In the genomic region with DNA sequence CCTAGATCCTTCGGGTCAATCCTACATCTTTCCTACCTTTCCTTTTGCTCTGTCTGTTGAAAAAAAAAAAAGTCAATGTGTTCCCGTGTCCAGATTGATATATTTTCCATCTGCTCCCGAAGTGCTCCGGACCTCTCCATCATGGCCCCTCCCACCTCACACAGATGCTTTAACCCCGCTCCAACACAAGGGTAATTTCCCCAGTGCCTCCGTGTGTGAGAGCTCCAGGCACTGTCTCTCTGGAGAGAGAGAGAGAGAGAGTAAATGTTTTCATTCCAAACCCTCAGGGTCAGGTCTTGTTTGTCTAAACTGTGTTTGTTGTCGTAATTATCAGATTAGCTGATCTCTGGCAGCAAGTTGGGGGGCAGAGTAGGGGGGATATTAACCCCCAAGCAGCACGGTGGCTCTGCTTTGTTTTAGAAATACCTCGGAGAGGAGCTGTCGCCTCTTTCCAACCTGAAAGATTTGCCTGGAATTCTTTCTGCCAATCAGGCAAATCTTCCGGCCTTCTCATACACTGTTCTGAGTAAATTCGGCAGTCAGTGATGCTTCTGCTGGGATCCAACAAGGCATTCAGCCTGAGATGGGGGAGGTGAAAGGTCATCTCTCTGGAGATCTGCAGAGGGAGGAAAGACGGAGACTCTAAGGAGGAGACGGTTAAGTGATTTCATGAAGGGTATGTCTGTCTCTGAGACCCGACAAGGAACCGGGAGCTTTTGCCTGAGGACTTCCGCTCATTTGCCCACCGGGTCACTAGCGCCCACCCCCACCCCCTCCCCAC, we compare ENCODE assay signal across 11 mouse cellular contexts. TPM values are rescaled to one million over a fixed set of nuclear protein-coding genes. Genes with fewer than 3 reads are reported as not detected.
A peak's percentile ranks its signal among the peaks of the same experiment; 100 is the strongest.
DNase-seq lines count a peak whose midpoint lies in the region; ATAC-seq and TF ChIP-seq lines count a peak whose summit lies in the region.
"Had no signal": no experiment of that assay in that cellular context is flagged by ENCODE, and none has a peak within 500 bp of the region (broad histone marks: within the 10 kb centered on the region; RNA-seq: fewer than 3 reads in every experiment).

No protein-coding gene starts in this region.

- peaks cover 12% of the 10 kb centered on the region for H3K27me3 ChIP-seq in kidney, embryonic 14.5 days (ENCODE audit: control insufficient read depth, insufficient read depth, low read length)
- peaks cover 95% of the 10 kb centered on the region for H3K27me3 ChIP-seq in forebrain, embryonic 10.5 days (ENCODE audit: poor library complexity, severe bottlenecking)
- H3K27me3 ChIP-seq in limb, embryonic 10.5 days (ENCODE audit: low read depth, poor library complexity, severe bottlenecking): peaks cover 20% of the 10 kb centered on the region; the same call in 1 of the 2 replicates
- H3K27me3 ChIP-seq in thymus, adult 2 months (ENCODE audit: control insufficient read depth, insufficient read depth, low read length): no peaks in the 10 kb centered on the region

- ATAC-seq in kidney, embryonic 14.5 days (ENCODE audit: low FRiP score, low TSS enrichment): no peak

- WGBS in kidney, embryonic 14.5 days: 5% methylated on average over 19 of the region's 19 CpGs
- 8% methylated on average over 19 of the region's 19 CpGs for WGBS in forebrain, embryonic 10.5 days
- 8% methylated on average over 19 of the region's 19 CpGs for WGBS in limb, embryonic 10.5 days
- 78% methylated on average over 19 of the region's 19 CpGs for WGBS in thymus, adult 2 months

- H3K36me3 ChIP-seq in kidney, embryonic 14.5 days (ENCODE audit: control insufficient read depth, insufficient read depth, low read length): no peaks in the 10 kb centered on the region
- no peaks in the 10 kb centered on the region for H3K36me3 ChIP-seq in forebrain, embryonic 10.5 days (replicated peaks)
- no peaks in the 10 kb centered on the region for H3K36me3 ChIP-seq in limb, embryonic 10.5 days
- H3K36me3 ChIP-seq in thymus, adult 2 months (ENCODE audit: control insufficient read depth, insufficient read depth, low read length): no peaks in the 10 kb centered on the region
- H3K36me3 ChIP-seq: embryonic facial prominence, embryonic 15.5 days had no signal

- no peak for TF ChIP-seq CTCF in thymus, adult 2 months (IDR thresholded peaks at IDR 0.05; ENCODE audit: borderline replicate concordance, control insufficient read depth, extremely low read depth, insufficient read depth, low read length, poor library complexity)

- TF ChIP-seq POLR2A in thymus, adult 2 months (IDR thresholded peaks at IDR 0.05; ENCODE audit: control insufficient read depth, extremely low read depth, insufficient read depth, low read length, poor library complexity): no peak

- DNase-seq in kidney, postnatal 36 days: no peak
- peak; percentile 24 for DNase-seq in forebrain, embryonic 10.5 days (ENCODE audit: extremely low spot score, low spot score)
- no peak for DNase-seq in limb, embryonic 10.5 days (ENCODE audit: low spot score)
- DNase-seq in retina, embryonic 14.5 days (ENCODE audit: low spot score): peak; percentile 49
- DNase-seq in spleen, postnatal 10 days (ENCODE audit: low spot score in 2 of 2): no peak
- no peak for DNase-seq in urinary bladder, postnatal 36 days (ENCODE audit: low spot score in 2 of 2)
- DNase-seq in thymus, adult 2 months: no peak
- DNase-seq: adrenal gland, adult 2 months; thymus, postnatal 36 days had no signal

- H3K4me2 ChIP-seq in kidney, embryonic 14.5 days (replicated peaks; ENCODE audit: low read depth, low read length): peak overlapping the region; percentile 23; the same call in 1 of the 2 replicates
- H3K4me2 ChIP-seq: embryonic facial prominence, embryonic 15.5 days had no signal

- no peak overlapping the region for H3K9ac ChIP-seq in kidney, embryonic 14.5 days (ENCODE audit: low read depth, low read length)
- H3K9ac ChIP-seq: embryonic facial prominence, embryonic 15.5 days had no signal

- no peaks in the 10 kb centered on the region for H3K9me3 ChIP-seq in kidney, embryonic 14.5 days (ENCODE audit: control insufficient read depth, low read length)
- no peaks in the 10 kb centered on the region for H3K9me3 ChIP-seq in forebrain, embryonic 10.5 days
- no peaks in the 10 kb centered on the region for H3K9me3 ChIP-seq in limb, embryonic 10.5 days (replicated peaks)
- H3K9me3 ChIP-seq: embryonic facial prominence, embryonic 15.5 days had no signal

- peak overlapping the region; percentile 7; the same call in 1 of the 2 replicates for H3K4me3 ChIP-seq in kidney, embryonic 14.5 days (ENCODE audit: low read length)
- peak overlapping the region; percentile 33 for H3K4me3 ChIP-seq in forebrain, embryonic 10.5 days
- H3K4me3 ChIP-seq in limb, embryonic 10.5 days: peak overlapping the region; percentile 30
- no peak overlapping the region for H3K4me3 ChIP-seq in thymus, adult 2 months (ENCODE audit: control insufficient read depth, insufficient read depth, low read length)
- H3K4me3 ChIP-seq: embryonic facial prominence, embryonic 15.5 days had no signal

- no peak overlapping the region for H3K27ac ChIP-seq in kidney, embryonic 14.5 days (ENCODE audit: low read depth, low read length)
- 0 out of 2 replicates have a peak overlapping the region, but pooled peaks have one; percentile 35 for H3K27ac ChIP-seq in forebrain, embryonic 10.5 days
- no peak overlapping the region; the same call in 1 of the 2 replicates for H3K27ac ChIP-seq in limb, embryonic 10.5 days
- H3K27ac ChIP-seq in thymus, adult 2 months (ENCODE audit: control insufficient read depth, insufficient read depth, low read length): no peak overlapping the region
- H3K27ac ChIP-seq: embryonic facial prominence, embryonic 15.5 days had no signal

- peaks cover 11% of the 10 kb centered on the region for H3K4me1 ChIP-seq in kidney, embryonic 14.5 days (ENCODE audit: control insufficient read depth, insufficient read depth, low read length)
- H3K4me1 ChIP-seq in forebrain, embryonic 10.5 days: peaks cover 16% of the 10 kb centered on the region
- peaks cover 12% of the 10 kb centered on the region for H3K4me1 ChIP-seq in limb, embryonic 10.5 days
- no peaks in the 10 kb centered on the region for H3K4me1 ChIP-seq in thymus, adult 2 months (replicated peaks; ENCODE audit: control insufficient read depth, insufficient read depth, low read length)
- H3K4me1 ChIP-seq: embryonic facial prominence, embryonic 15.5 days had no signal

RNA-seq across cellular contexts. Expression of gene Got1, which starts 22.1 kb away (rescaled TPM):
- 38.0 and 43.4 TPM in 2 replicates for polyA plus RNA-seq in kidney, embryonic 14.5 days (2014; fragmentation: Nextera tagmentation; extraction: Ambion mirVana)
- 57.5 and 63.9 TPM in 2 replicates for polyA plus RNA-seq in forebrain, embryonic 10.5 days (2016; fragmentation: Nextera tagmentation; extraction: Ambion mirVana)
- polyA plus RNA-seq in limb, embryonic 10.5 days (2016; fragmentation: Nextera tagmentation; extraction: Ambion mirVana): 53.9 and 64.8 TPM in 2 replicates
- 27.8 and 41.4 TPM in 2 replicates for polyA plus RNA-seq in thymus, adult 2 months (2012; rRNA removed)

Comparison
In these comparisons a context has a peak if more than half of its experiments do, and no peak if none do; other contexts are left out.
1. DNase-seq: peak in forebrain, embryonic 10.5 days (single experiment) and retina, embryonic 14.5 days (single experiment); none in kidney, postnatal 36 days (0 of 2), limb, embryonic 10.5 days (single experiment), spleen, postnatal 10 days (0 of 2), urinary bladder, postnatal 36 days (0 of 2) and thymus, adult 2 months (single experiment).